Mouse (Mus musculus) bone marrow macrophage, adult 2 months (primary cell): ENCODE results near the gene Fxr2. TPM values are rescaled to one million over a fixed set of nuclear protein-coding genes. Genes with fewer than 3 reads are reported as not detected.

Experiments
- H3K27ac ChIP-seq: 2 replicates; pipeline ENCODE4 v1.5.1; 2012; ENCODE audit warnings: low read depth, low read length; ENCODE audit not compliant: insufficient read depth
- H3K4me1 ChIP-seq: 2 replicates; pipeline ENCODE4 v1.6.1; 2012; ENCODE audit warnings: low read length; ENCODE audit not compliant: control insufficient read depth, insufficient read depth
- H3K4me3 ChIP-seq: 2 replicates; pipeline ENCODE4 v1.5.1; 2012; ENCODE audit warnings: mild to moderate bottlenecking, low read length, moderate library complexity; ENCODE audit not compliant: insufficient read depth
- CTCF ChIP-seq: IDR thresholded peaks from 2 replicates; pipeline ENCODE4 v1.5.1; 2012; ENCODE audit warnings: low read depth, mild to moderate bottlenecking, low read length, moderate library complexity
- POLR2A ChIP-seq: IDR thresholded peaks from 2 replicates; pipeline ENCODE4 v1.6.1; 2012; ENCODE audit warnings: mild to moderate bottlenecking, low read depth, low read length, borderline replicate concordance
- polyA plus RNA-seq: library from polyadenylated mRNA; stranded (reverse); fragments of >200 nt; gene quantifications from 2 replicates; pipeline ENCODE4 v1.2.4, GENCODE M21; 2012; ENCODE audit not compliant: missing spikeins, insufficient read depth, insufficient read length

Fxr2 gene
- polyA plus RNA-seq, 1 experiment: 54.1 TPM

- no peak overlapping the region for H3K4me3 ChIP-seq
- no peak for TF ChIP-seq POLR2A
- peak; percentile 93 for TF ChIP-seq CTCF
Observed at GRCm38 (mm10) chr11:69628286-69628685, 4.5 kb upstream of the Fxr2 start.

GRCm38 (mm10) chr11:69629802-69630201 is 3.0 kb upstream of the Fxr2 start:
- Histone ChIP-seq H3K27ac (no peak overlapping the region), H3K4me1 (peaks cover 13% of the 10 kb centered on the region), H3K4me3 (no peak overlapping the region)
- TF ChIP-seq POLR2A (no peak), CTCF (no peak)

More at GRCm38 (mm10) chr11:69628286-69628685, 4.5 kb upstream of the Fxr2 start:
- Histone ChIP-seq H3K27ac (no peak overlapping the region), H3K4me1 (peaks cover 11% of the 10 kb centered on the region)

- Histone ChIP-seq H3K4me1 (peaks cover 16% of the 10 kb centered on the region), H3K27ac (peak overlapping the region; percentile 61), H3K4me3 (peak overlapping the region; percentile 74)
- TF ChIP-seq POLR2A (no peak), CTCF (no peak)
Observed at GRCm38 (mm10) chr11:69633128-69633866, 507 bp downstream of the Fxr2 start.

- TF ChIP-seq POLR2A (no peak), CTCF (no peak)
- no peak overlapping the region for H3K27ac ChIP-seq
- H3K4me3 ChIP-seq: no peak overlapping the region
- peaks cover 11% of the 10 kb centered on the region for H3K4me1 ChIP-seq
Observed at GRCm38 (mm10) chr11:69635471-69635870, 2.7 kb downstream of the Fxr2 start.

- TF ChIP-seq POLR2A (no peak), CTCF (no peak)
- no peak overlapping the region for H3K4me3 ChIP-seq
Observed at GRCm38 (mm10) chr11:69645860-69646259, 13.1 kb downstream of the Fxr2 start.

GRCm38 (mm10) chr11:69653399-69653798 is 20.6 kb downstream of the Fxr2 start:
- no peak overlapping the region for H3K4me3 ChIP-seq
- TF ChIP-seq POLR2A (no peak), CTCF (no peak)
- H3K27ac ChIP-seq: no peak overlapping the region
- H3K4me1 ChIP-seq: peaks cover 12% of the 10 kb centered on the region

More at GRCm38 (mm10) chr11:69645860-69646259, 13.1 kb downstream of the Fxr2 start:
- no peaks in the 10 kb centered on the region for H3K4me1 ChIP-seq
- no peak overlapping the region for H3K27ac ChIP-seq

DNA sequence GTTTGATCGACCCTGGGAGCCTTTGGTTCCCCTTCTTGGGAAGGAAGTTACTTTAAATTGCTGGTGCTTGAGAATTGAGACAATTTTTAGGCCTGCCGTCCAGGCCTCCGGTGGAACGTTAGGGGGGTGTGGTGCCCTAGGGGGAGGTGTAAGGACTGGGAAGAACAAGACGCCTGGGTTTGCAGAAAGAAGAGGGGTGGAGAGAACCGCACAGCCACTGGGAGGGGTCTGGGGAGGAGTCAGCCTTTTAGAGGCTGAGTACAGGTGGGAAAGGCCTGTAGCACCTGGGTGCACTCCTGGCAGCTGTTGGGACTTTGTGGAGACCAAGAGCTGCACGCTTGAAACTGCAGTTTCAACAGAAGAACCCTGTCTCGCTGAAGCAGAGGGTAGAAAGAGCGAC is 22.0 kb downstream of the Fxr2 start:
- TF ChIP-seq POLR2A (no peak), CTCF (no peak)
- H3K4me3 ChIP-seq: no peak overlapping the region
- H3K27ac ChIP-seq: peak overlapping the region; percentile 64
- H3K4me1 ChIP-seq: peaks cover 12% of the 10 kb centered on the region

DNA sequence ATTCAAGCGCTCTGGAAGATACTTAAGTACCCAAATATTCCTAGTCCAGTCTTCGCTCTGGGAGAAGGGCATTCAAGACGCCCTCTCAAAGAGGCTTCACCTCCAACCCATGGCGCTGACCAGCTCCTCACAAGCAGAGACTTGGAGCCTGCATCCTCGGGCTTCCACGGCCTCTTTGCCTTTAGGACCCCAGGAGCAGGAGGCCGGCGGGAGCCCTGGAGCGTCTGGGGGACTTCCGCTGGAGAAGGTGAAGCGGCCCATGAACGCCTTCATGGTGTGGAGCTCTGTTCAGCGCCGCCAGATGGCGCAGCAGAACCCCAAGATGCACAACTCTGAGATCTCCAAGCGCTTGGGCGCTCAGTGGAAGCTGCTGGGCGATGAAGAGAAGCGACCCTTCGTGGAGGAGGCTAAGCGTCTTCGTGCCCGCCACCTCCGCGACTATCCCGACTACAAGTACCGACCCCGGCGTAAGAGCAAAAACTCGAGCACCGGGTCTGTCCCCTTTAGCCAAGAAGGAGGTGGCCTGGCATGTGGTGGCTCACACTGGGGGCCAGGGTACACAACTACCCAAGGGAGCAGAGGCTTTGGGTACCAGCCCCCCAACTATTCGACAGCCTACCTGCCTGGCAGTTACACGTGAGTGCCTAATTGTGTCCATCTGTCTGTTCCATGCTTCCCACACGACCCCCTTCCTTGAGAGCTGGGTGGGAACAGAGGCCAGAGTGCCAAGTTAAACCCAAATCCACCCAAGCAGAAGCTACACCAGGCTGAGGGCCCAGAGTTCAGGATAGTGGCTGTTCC is 22.7 kb downstream of the Fxr2 start, which contains the start of gene Sox15:
Sox15 (plus strand) TSS at position 51 of the 801 bp plus-strand sequence.
- peaks cover 12% of the 10 kb centered on the region for H3K4me1 ChIP-seq
- TF ChIP-seq CTCF (no peak), POLR2A (no peak)
- no peak within 1 kb of the TSS for H3K4me3 ChIP-seq
- H3K27ac ChIP-seq: peak within 1 kb of the TSS; percentile 64

GRCm38 (mm10) chr11:69656065-69656455 is 23.3 kb downstream of the Fxr2 start:
- Histone ChIP-seq H3K27ac (no peak overlapping the region), H3K4me1 (peaks cover 12% of the 10 kb centered on the region), H3K4me3 (no peak overlapping the region)
- no peak for TF ChIP-seq POLR2A
- no peak for TF ChIP-seq CTCF
